Mouse (Mus musculus): ENCODE measurements around the gene Erc2. TPM values are rescaled to one million over a fixed set of nuclear protein-coding genes. Genes with fewer than 3 reads are reported as not detected.

The Erc2 gene
- polyA plus RNA-seq, 1 experiment from 2014 or later = 13.1 TPM

DNA sequence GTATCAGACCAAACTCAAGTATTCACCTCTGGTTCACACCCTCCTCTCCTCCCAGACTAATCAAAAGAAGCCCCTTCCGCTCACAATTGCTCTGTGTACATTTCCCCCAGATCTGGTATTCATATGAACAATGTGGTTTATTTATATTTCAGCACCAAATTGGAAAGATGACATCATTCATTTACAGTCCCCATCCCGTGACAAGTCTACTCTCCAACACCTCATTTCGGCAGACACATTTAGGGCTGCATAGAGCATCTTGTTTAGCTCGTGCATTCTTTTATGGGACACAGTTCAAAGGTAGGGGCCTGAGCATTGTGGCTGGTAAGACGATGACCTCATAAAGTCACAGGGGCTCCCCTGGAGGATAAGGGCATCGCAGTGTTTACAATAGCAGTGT lies 677.9 kb downstream of the Erc2 start:
- no peaks in the 10 kb centered on the region for H3K4me1 ChIP-seq (ENCODE audit: control insufficient read depth, insufficient read depth, low read length)
- no peaks in the 10 kb centered on the region for H3K9me3 ChIP-seq (ENCODE audit: control insufficient read depth, low read length)
- ATAC-seq (ENCODE audit: insufficient read depth, low FRiP score, low TSS enrichment) (no peak), DNase-seq (ENCODE audit: low spot score) (no peak)
- no peaks in the 10 kb centered on the region for H3K36me3 ChIP-seq (ENCODE audit: control insufficient read depth, insufficient read depth, low read length)
- WGBS = 57% methylated on average over 6 of the region's 6 CpGs
- no peak overlapping the region for H3K27ac ChIP-seq (ENCODE audit: low read depth, low read length)
- no peak overlapping the region for H3K9ac ChIP-seq (ENCODE audit: low read length)
- H3K4me3 ChIP-seq (ENCODE audit: low read depth, low read length) = no peak overlapping the region
- H3K4me2 ChIP-seq (ENCODE audit: low read depth) = no peak overlapping the region
- H3K27me3 ChIP-seq (ENCODE audit: control insufficient read depth, insufficient read depth, low read length) = no peaks in the 10 kb centered on the region

DNA sequence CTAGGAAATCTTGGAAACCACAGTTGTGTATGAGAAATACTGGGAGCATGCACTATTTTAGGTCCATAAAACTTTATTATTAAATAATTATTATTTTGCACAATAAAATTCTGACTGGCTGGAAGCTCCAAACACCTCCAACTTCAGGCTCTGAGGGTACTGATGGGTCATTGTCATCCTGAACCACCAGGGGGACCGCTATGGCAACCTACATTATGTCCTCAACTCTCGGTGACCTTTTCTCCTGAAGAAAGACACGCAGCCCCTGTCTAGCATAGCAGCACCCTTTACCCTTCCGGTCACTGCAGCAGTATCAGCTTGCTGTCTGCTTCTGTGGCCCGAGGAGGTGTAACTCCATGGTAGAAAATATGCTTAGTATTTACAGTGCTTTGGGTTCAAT lies 679.0 kb downstream of the Erc2 start:
- Histone ChIP-seq H3K9ac (ENCODE audit: low read length) (no peak overlapping the region), H3K36me3 (ENCODE audit: control insufficient read depth, insufficient read depth, low read length) (no peaks in the 10 kb centered on the region), H3K27me3 (ENCODE audit: control insufficient read depth, insufficient read depth, low read length) (no peaks in the 10 kb centered on the region), H3K4me2 (ENCODE audit: low read depth) (no peak overlapping the region), H3K4me3 (ENCODE audit: low read depth, low read length) (no peak overlapping the region), H3K27ac (ENCODE audit: low read depth, low read length) (no peak overlapping the region), H3K9me3 (ENCODE audit: control insufficient read depth, low read length) (no peaks in the 10 kb centered on the region), H3K4me1 (ENCODE audit: control insufficient read depth, insufficient read depth, low read length) (no peaks in the 10 kb centered on the region)
- DNase-seq (ENCODE audit: low spot score) = no peak
- no peak for ATAC-seq (ENCODE audit: insufficient read depth, low FRiP score, low TSS enrichment)
- 51% methylated on average over 5 of the region's 5 CpGs for WGBS

DNA sequence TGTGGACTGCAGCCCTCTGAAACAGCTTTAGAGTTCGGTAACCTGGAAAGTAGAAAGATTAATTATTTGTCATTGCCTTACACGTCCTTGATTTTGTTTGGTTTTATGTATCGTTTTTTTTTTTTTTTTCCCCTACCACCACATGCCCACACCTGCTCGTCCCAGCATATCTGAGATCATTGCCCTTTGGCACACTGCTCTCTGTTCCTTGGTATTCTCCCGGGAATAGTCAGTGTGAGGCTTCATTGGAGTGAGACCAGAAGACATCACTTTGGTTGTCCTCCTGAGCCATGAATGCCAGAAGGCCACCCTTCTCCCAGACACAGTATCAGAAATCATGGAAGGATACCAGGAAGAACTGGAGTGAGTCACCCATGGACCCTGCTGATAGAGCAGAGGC lies 681.9 kb downstream of the Erc2 start:
- no peaks in the 10 kb centered on the region for H3K36me3 ChIP-seq (ENCODE audit: control insufficient read depth, insufficient read depth, low read length)
- 80% methylated on average over 5 of the region's 5 CpGs for WGBS
- H3K9ac ChIP-seq (ENCODE audit: low read length) = no peak overlapping the region
- H3K4me3 ChIP-seq (ENCODE audit: low read depth, low read length) = no peak overlapping the region
- ATAC-seq (ENCODE audit: insufficient read depth, low FRiP score, low TSS enrichment) = no peak
- H3K4me1 ChIP-seq (ENCODE audit: control insufficient read depth, insufficient read depth, low read length) = no peaks in the 10 kb centered on the region
- no peak overlapping the region for H3K4me2 ChIP-seq (ENCODE audit: low read depth)
- no peaks in the 10 kb centered on the region for H3K9me3 ChIP-seq (ENCODE audit: control insufficient read depth, low read length)
- H3K27me3 ChIP-seq (ENCODE audit: control insufficient read depth, insufficient read depth, low read length) = no peaks in the 10 kb centered on the region
- no peak for DNase-seq (ENCODE audit: low spot score)
- H3K27ac ChIP-seq (ENCODE audit: low read depth, low read length) = no peak overlapping the region

DNA sequence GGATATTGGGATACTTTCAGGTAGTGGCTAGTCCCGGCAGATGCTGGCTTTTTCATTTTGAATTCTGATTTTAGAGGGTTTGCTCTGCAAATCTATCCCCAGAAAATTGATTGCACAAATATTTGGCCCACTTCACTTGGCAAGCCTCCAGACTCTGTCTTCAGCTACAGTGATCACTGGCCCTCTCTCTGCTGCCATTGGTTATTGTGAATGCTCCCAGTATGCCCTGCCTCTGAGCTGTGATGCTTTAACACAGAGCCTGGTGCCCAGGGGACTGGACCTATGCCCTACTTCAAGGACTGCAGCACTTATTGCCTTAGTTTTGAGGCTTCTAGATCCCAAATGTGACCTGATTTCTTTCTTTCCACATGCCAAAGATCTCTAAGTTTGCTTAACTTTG lies 686.4 kb downstream of the Erc2 start:
- H3K27ac ChIP-seq (ENCODE audit: low read depth, low read length) = no peak overlapping the region
- H3K4me3 ChIP-seq (ENCODE audit: low read depth, low read length) = no peak overlapping the region
- no peaks in the 10 kb centered on the region for H3K9me3 ChIP-seq (ENCODE audit: control insufficient read depth, low read length)
- WGBS = 90% methylated on average over 1 of the region's 1 CpGs
- H3K9ac ChIP-seq (ENCODE audit: low read length) = no peak overlapping the region
- no peaks in the 10 kb centered on the region for H3K4me1 ChIP-seq (ENCODE audit: control insufficient read depth, insufficient read depth, low read length)
- H3K4me2 ChIP-seq (ENCODE audit: low read depth) = no peak overlapping the region
- no peak for ATAC-seq (ENCODE audit: insufficient read depth, low FRiP score, low TSS enrichment)
- no peak for DNase-seq (ENCODE audit: low spot score)
- H3K36me3 ChIP-seq (ENCODE audit: control insufficient read depth, insufficient read depth, low read length) = no peaks in the 10 kb centered on the region
- no peaks in the 10 kb centered on the region for H3K27me3 ChIP-seq (ENCODE audit: control insufficient read depth, insufficient read depth, low read length)

DNA sequence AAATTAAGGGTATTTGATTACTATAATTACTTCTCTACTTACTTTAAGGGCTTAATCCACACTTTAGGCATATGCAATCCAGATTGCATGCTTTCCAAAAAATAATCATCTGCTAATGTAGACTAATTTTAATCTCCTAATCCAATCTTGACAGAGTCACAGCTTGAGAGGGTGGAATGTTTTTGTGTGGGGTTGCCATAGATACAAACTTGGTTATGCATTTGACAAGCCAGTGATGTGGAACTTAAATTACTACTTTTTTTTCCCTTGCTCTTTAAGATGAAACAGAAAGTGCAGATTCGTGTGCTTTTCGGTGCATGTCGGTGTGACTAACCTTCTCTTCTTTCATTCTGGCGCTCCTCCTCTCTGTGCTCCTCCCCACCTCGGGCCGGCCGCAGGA lies 694.6 kb downstream of the Erc2 start:
- H3K4me2 ChIP-seq (ENCODE audit: low read depth) = no peak overlapping the region
- WGBS = 76% methylated on average over 7 of the region's 7 CpGs
- no peaks in the 10 kb centered on the region for H3K4me1 ChIP-seq (ENCODE audit: control insufficient read depth, insufficient read depth, low read length)
- no peaks in the 10 kb centered on the region for H3K27me3 ChIP-seq (ENCODE audit: control insufficient read depth, insufficient read depth, low read length)
- H3K4me3 ChIP-seq (ENCODE audit: low read depth, low read length) = no peak overlapping the region
- no peak overlapping the region for H3K9ac ChIP-seq (ENCODE audit: low read length)
- H3K27ac ChIP-seq (ENCODE audit: low read depth, low read length) = no peak overlapping the region
- no peak for DNase-seq (ENCODE audit: low spot score)
- no peaks in the 10 kb centered on the region for H3K9me3 ChIP-seq (ENCODE audit: control insufficient read depth, low read length)
- no peaks in the 10 kb centered on the region for H3K36me3 ChIP-seq (ENCODE audit: control insufficient read depth, insufficient read depth, low read length)
- ATAC-seq (ENCODE audit: insufficient read depth, low FRiP score, low TSS enrichment) = no peak

DNA sequence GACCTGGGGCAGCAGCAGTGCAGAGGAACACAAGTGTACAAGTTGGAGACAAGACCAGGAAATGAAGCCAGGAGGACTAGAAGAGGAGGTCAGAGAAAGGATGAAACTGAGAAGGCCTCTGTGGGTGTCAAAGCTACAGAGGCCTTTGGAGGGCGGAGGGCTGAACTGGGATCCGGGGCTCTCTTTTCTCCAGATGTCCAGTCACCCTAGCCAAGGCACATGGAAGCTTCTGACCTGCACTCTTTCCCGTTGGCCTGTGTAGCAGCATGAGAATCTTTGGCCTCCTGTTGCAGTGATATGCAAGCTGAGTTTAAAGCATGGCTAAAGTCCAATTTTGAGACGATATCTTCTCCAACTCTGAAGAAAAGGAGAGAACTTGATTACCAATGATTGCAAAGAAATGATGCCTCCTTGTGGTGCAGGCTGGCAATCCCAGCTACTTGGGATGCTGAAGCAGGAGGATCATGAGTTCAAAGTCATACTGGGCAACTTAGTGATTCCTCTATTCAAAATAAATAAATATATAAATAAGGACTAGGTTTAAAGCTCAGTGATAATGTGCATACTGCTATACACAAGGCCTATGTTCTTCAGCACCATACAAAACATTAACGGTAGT lies 699.8 kb downstream of the Erc2 start:
- Histone ChIP-seq H3K4me1 (ENCODE audit: control insufficient read depth, insufficient read depth, low read length) (no peaks in the 10 kb centered on the region), H3K4me2 (ENCODE audit: low read depth) (no peak overlapping the region), H3K36me3 (ENCODE audit: control insufficient read depth, insufficient read depth, low read length) (no peaks in the 10 kb centered on the region), H3K9ac (ENCODE audit: low read length) (no peak overlapping the region), H3K27ac (ENCODE audit: low read depth, low read length) (no peak overlapping the region), H3K9me3 (ENCODE audit: control insufficient read depth, low read length) (no peaks in the 10 kb centered on the region), H3K4me3 (ENCODE audit: low read depth, low read length) (no peak overlapping the region), H3K27me3 (ENCODE audit: control insufficient read depth, insufficient read depth, low read length) (no peaks in the 10 kb centered on the region)
- DNase-seq (ENCODE audit: low spot score) (no peak), ATAC-seq (ENCODE audit: insufficient read depth, low FRiP score, low TSS enrichment) (no peak)
- WGBS = 88% methylated on average over 5 of the region's 5 CpGs

DNA sequence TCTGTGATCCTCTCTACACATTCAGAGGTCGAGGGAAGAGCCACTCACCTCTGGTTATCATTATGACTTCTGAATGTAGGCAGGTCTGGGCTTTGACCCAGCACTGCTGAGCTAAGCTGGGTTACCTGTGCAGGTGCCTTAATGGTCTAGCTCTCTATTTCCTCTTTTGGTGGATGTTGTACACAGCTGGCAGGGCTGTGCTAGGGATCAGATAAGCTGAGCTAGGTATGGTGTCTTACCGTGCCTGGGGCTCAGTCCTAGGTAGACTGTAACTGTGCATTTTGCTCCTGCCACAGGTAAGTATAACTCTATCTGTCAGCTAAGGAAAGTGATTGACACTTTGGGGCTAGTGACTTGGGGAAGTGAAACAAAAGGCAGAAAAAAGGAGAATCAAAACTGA lies 701.0 kb downstream of the Erc2 start:
- ATAC-seq (ENCODE audit: insufficient read depth, low FRiP score, low TSS enrichment) = no peak
- Histone ChIP-seq H3K4me1 (ENCODE audit: control insufficient read depth, insufficient read depth, low read length) (no peaks in the 10 kb centered on the region), H3K36me3 (ENCODE audit: control insufficient read depth, insufficient read depth, low read length) (no peaks in the 10 kb centered on the region), H3K9ac (ENCODE audit: low read length) (no peak overlapping the region), H3K4me3 (ENCODE audit: low read depth, low read length) (no peak overlapping the region), H3K27ac (ENCODE audit: low read depth, low read length) (no peak overlapping the region), H3K9me3 (ENCODE audit: control insufficient read depth, low read length) (no peaks in the 10 kb centered on the region), H3K27me3 (ENCODE audit: control insufficient read depth, insufficient read depth, low read length) (no peaks in the 10 kb centered on the region), H3K4me2 (ENCODE audit: low read depth) (no peak overlapping the region)
- no peak for DNase-seq (ENCODE audit: low spot score)
- WGBS = 95% methylated on average over 2 of the region's 2 CpGs

DNA sequence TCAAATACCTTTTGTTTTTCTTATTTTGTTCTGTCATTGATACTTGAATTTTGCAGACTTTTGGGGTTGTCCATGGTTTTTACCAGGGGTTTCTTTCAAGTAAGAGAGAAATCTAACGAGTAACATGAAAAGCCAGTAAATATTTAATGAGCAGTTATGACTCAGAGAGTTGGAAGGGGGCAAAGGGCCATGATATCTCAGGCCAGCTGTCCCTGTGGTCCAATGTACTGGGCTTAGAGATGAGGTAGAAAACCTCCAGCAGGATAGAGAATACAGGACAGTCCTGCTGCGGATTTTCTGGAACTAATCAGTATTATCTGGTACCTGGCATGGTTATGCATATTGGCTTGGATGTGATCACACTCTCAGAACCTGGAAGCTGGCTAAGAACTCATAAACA lies 701.5 kb downstream of the Erc2 start:
- H3K27me3 ChIP-seq (ENCODE audit: control insufficient read depth, insufficient read depth, low read length) = no peaks in the 10 kb centered on the region
- H3K9me3 ChIP-seq (ENCODE audit: control insufficient read depth, low read length) = no peaks in the 10 kb centered on the region
- H3K27ac ChIP-seq (ENCODE audit: low read depth, low read length) = no peak overlapping the region
- no peaks in the 10 kb centered on the region for H3K4me1 ChIP-seq (ENCODE audit: control insufficient read depth, insufficient read depth, low read length)
- H3K4me2 ChIP-seq (ENCODE audit: low read depth) = no peak overlapping the region
- H3K36me3 ChIP-seq (ENCODE audit: control insufficient read depth, insufficient read depth, low read length) = no peaks in the 10 kb centered on the region
- no peak overlapping the region for H3K4me3 ChIP-seq (ENCODE audit: low read depth, low read length)
- no peak overlapping the region for H3K9ac ChIP-seq (ENCODE audit: low read length)
- WGBS = 81% methylated on average over 2 of the region's 2 CpGs
- ATAC-seq (ENCODE audit: insufficient read depth, low FRiP score, low TSS enrichment) (no peak), DNase-seq (ENCODE audit: low spot score) (no peak)

DNA sequence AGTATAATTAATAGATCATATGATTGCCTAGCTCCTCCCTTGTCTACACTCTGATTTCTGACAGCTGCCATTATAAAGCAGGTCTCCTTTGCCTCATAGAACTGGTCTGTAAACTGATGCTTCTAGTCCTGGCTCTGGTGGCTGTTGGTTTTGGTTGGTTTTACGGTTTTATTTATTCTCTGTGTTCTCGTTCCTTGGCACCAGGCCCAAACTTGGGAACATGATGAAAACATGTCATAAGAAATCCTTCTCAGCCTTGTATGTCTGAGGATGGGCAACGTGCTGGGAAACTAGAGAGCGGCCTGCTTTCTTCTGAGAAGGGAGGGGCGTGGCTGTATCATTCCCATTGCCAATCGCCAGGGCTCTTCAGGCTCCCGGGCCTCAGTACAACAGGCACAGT lies 704.2 kb downstream of the Erc2 start:
- H3K27me3 ChIP-seq (ENCODE audit: control insufficient read depth, insufficient read depth, low read length) = no peaks in the 10 kb centered on the region
- no peak for ATAC-seq (ENCODE audit: insufficient read depth, low FRiP score, low TSS enrichment)
- H3K4me3 ChIP-seq (ENCODE audit: low read depth, low read length) = no peak overlapping the region
- H3K9ac ChIP-seq (ENCODE audit: low read length) = no peak overlapping the region
- 82% methylated on average over 7 of the region's 7 CpGs for WGBS
- no peaks in the 10 kb centered on the region for H3K9me3 ChIP-seq (ENCODE audit: control insufficient read depth, low read length)
- H3K4me2 ChIP-seq (ENCODE audit: low read depth) = no peak overlapping the region
- H3K27ac ChIP-seq (ENCODE audit: low read depth, low read length) = no peak overlapping the region
- DNase-seq (ENCODE audit: low spot score) = no peak
- no peaks in the 10 kb centered on the region for H3K36me3 ChIP-seq (ENCODE audit: control insufficient read depth, insufficient read depth, low read length)
- no peaks in the 10 kb centered on the region for H3K4me1 ChIP-seq (ENCODE audit: control insufficient read depth, insufficient read depth, low read length)
